Mouse (Mus musculus) stomach, embryonic 15.5 days (tissue): ENCODE measurements at regions not wholly inside any gene's neighbourhood (a gene's known extent, or its start where the extent isn't known, plus 50 kb on each side); places are given as distances from the start of the nearest gene placed in this dataset.

Source experiments
- ATAC-seq: fragments of 200-750 bp; cut with Nextera tagmentation; 2 replicates; pipeline ENCODE4 v1.8.0; 2017; ENCODE audit warnings: low read depth, moderate number of reproducible peaks, moderate TSS enrichment; ENCODE audit not compliant: insufficient read depth, low FRiP score
- H3K27ac ChIP-seq: fragments of 300-500 bp; sonication (generic); 2 replicates; pipeline ENCODE4 v1.5.1; 2015; ENCODE audit warnings: mild to moderate bottlenecking, inconsistent platforms
- H3K27me3 ChIP-seq: fragments of 300-500 bp; sonication (generic); replicated peaks from 2 replicates; pipeline ENCODE4 v1.6.1; 2015; ENCODE audit warnings: inconsistent platforms
- H3K36me3 ChIP-seq: fragments of 300-500 bp; sonication (generic); 2 replicates; pipeline ENCODE4 v1.6.1; 2015; ENCODE audit warnings: inconsistent platforms
- H3K4me1 ChIP-seq: fragments of 300-500 bp; sonication (generic); 2 replicates; pipeline ENCODE4 v1.6.1; 2015; ENCODE audit warnings: inconsistent platforms
- H3K4me2 ChIP-seq: fragments of 300-500 bp; sonication (generic); 2 replicates; pipeline ENCODE4 v1.6.1; 2015; ENCODE audit warnings: mild to moderate bottlenecking, inconsistent platforms
- H3K4me3 ChIP-seq: fragments of 300-500 bp; sonication (generic); replicated peaks from 2 replicates; pipeline ENCODE4 v1.5.1; 2015; ENCODE audit warnings: inconsistent platforms
- H3K9ac ChIP-seq: fragments of 300-500 bp; sonication (generic); 2 replicates; pipeline ENCODE4 v1.6.1; 2015; ENCODE audit warnings: inconsistent platforms
- H3K9me3 ChIP-seq: fragments of 300-500 bp; sonication (generic); 2 replicates; pipeline ENCODE4 v1.6.1; 2016; ENCODE audit warnings: inconsistent platforms
- WGBS: fragments of 180-500 bp; shearing (Covaris S2); methylation state at CpG from one replicate; pipeline ENCODE4 v1.1.7; 2015; 5-methylcytosine and 5-hydroxymethylcytosine counted together

GRCm38 (mm10) chr6:14632837-14633236, 122.2 kb downstream of the Ppp1r3a start:
- no peak overlapping the region for H3K4me2 ChIP-seq
- 57% methylated on average over 4 of the region's 4 CpGs for WGBS
- H3K36me3 ChIP-seq = no peaks in the 10 kb centered on the region
- H3K4me1 ChIP-seq = no peaks in the 10 kb centered on the region
- no peak overlapping the region for H3K9ac ChIP-seq
- no peak overlapping the region for H3K4me3 ChIP-seq
- no peak overlapping the region; the same call in 1 of the 2 replicates for H3K27ac ChIP-seq
- H3K9me3 ChIP-seq = no peaks in the 10 kb centered on the region
- ATAC-seq = no peak
- no peaks in the 10 kb centered on the region for H3K27me3 ChIP-seq

- ATAC-seq = no peak
- Histone ChIP-seq H3K4me2 (no peak overlapping the region), H3K9me3 (no peaks in the 10 kb centered on the region), H3K9ac (no peak overlapping the region), H3K36me3 (no peaks in the 10 kb centered on the region), H3K4me1 (no peaks in the 10 kb centered on the region), H3K4me3 (no peak overlapping the region), H3K27me3 (no peaks in the 10 kb centered on the region), H3K27ac (no peak overlapping the region)
- 18% methylated on average over 2 of the region's 2 CpGs for WGBS
Observed at GRCm38 (mm10) chr6:14631719-14632445, 123.2 kb downstream of the Ppp1r3a start.

GRCm38 (mm10) chr6:14616629-14617028, 138.4 kb downstream of the Ppp1r3a start:
- Histone ChIP-seq H3K9me3 (no peaks in the 10 kb centered on the region), H3K27ac (no peak overlapping the region), H3K4me2 (no peak overlapping the region), H3K27me3 (no peaks in the 10 kb centered on the region), H3K36me3 (no peaks in the 10 kb centered on the region), H3K9ac (no peak overlapping the region), H3K4me3 (no peak overlapping the region), H3K4me1 (no peaks in the 10 kb centered on the region)
- WGBS = 68% methylated on average over 3 of the region's 3 CpGs
- no peak for ATAC-seq

- H3K4me3 ChIP-seq = no peak overlapping the region
- no peaks in the 10 kb centered on the region for H3K9me3 ChIP-seq
- no peak overlapping the region for H3K27ac ChIP-seq
- no peaks in the 10 kb centered on the region for H3K27me3 ChIP-seq
- no peak overlapping the region for H3K9ac ChIP-seq
- no peaks in the 10 kb centered on the region for H3K36me3 ChIP-seq
- H3K4me1 ChIP-seq = no peaks in the 10 kb centered on the region
- no peak for ATAC-seq
- H3K4me2 ChIP-seq = no peak overlapping the region
Observed at GRCm38 (mm10) chr6:14608076-14608475, 147.0 kb downstream of the Ppp1r3a start.

- no peak overlapping the region for H3K4me3 ChIP-seq
Observed at GRCm38 (mm10) chr6:14600543-14601249, 154.4 kb downstream of the Ppp1r3a start.

GRCm38 (mm10) chr6:14596880-14597466, 158.1 kb downstream of the Ppp1r3a start:
- H3K27me3 ChIP-seq = no peaks in the 10 kb centered on the region
- no peaks in the 10 kb centered on the region for H3K36me3 ChIP-seq
- no peak for ATAC-seq
- no peaks in the 10 kb centered on the region for H3K9me3 ChIP-seq
- H3K4me2 ChIP-seq = no peak overlapping the region
- H3K4me1 ChIP-seq = no peaks in the 10 kb centered on the region
- H3K9ac ChIP-seq = no peak overlapping the region
- WGBS = 75% methylated on average over 4 of the region's 4 CpGs
- H3K4me3 ChIP-seq = no peak overlapping the region
- H3K27ac ChIP-seq = no peak overlapping the region

More at GRCm38 (mm10) chr6:14600543-14601249, 154.4 kb downstream of the Ppp1r3a start:
- no peak overlapping the region for H3K4me2 ChIP-seq
- no peak overlapping the region for H3K27ac ChIP-seq
- no peak overlapping the region for H3K9ac ChIP-seq
- no peaks in the 10 kb centered on the region for H3K27me3 ChIP-seq
- no peaks in the 10 kb centered on the region for H3K4me1 ChIP-seq
- H3K36me3 ChIP-seq = no peaks in the 10 kb centered on the region
- no peaks in the 10 kb centered on the region for H3K9me3 ChIP-seq
- peak; percentile 73 for ATAC-seq
- WGBS = 52% methylated on average over 13 of the region's 13 CpGs

GRCm38 (mm10) chr6:14585827-14586226, 169.2 kb downstream of the Ppp1r3a start:
- Histone ChIP-seq H3K4me1 (no peaks in the 10 kb centered on the region), H3K36me3 (no peaks in the 10 kb centered on the region), H3K9me3 (no peaks in the 10 kb centered on the region), H3K4me3 (no peak overlapping the region), H3K27me3 (no peaks in the 10 kb centered on the region), H3K27ac (no peak overlapping the region), H3K4me2 (no peak overlapping the region), H3K9ac (no peak overlapping the region)
- 30% methylated on average over 1 of the region's 1 CpGs for WGBS
- ATAC-seq = no peak

GRCm38 (mm10) chr6:14583829-14584228, 171.2 kb downstream of the Ppp1r3a start:
- Histone ChIP-seq H3K9ac (no peak overlapping the region), H3K4me3 (no peak overlapping the region), H3K27ac (no peak overlapping the region), H3K27me3 (no peaks in the 10 kb centered on the region), H3K4me1 (no peaks in the 10 kb centered on the region), H3K36me3 (no peaks in the 10 kb centered on the region), H3K9me3 (no peaks in the 10 kb centered on the region), H3K4me2 (no peak overlapping the region)
- WGBS = 43% methylated on average over 1 of the region's 1 CpGs
- ATAC-seq = no peak

GRCm38 (mm10) chr6:14574607-14575006, 180.5 kb downstream of the Ppp1r3a start:
- ATAC-seq = no peak
- H3K36me3 ChIP-seq = no peaks in the 10 kb centered on the region
- no peaks in the 10 kb centered on the region for H3K4me1 ChIP-seq
- no peaks in the 10 kb centered on the region for H3K9me3 ChIP-seq
- no peak overlapping the region for H3K4me3 ChIP-seq
- no peak overlapping the region for H3K27ac ChIP-seq
- H3K27me3 ChIP-seq = no peaks in the 10 kb centered on the region
- H3K9ac ChIP-seq = no peak overlapping the region
- WGBS = 62% methylated on average over 3 of the region's 3 CpGs
- no peak overlapping the region for H3K4me2 ChIP-seq

- H3K9me3 ChIP-seq = no peaks in the 10 kb centered on the region
- no peak overlapping the region for H3K4me2 ChIP-seq
- no peaks in the 10 kb centered on the region for H3K36me3 ChIP-seq
- H3K9ac ChIP-seq = no peak overlapping the region
- no peak overlapping the region for H3K4me3 ChIP-seq
- 47% methylated on average over 2 of the region's 2 CpGs for WGBS
- H3K27ac ChIP-seq = no peak overlapping the region
- no peaks in the 10 kb centered on the region for H3K27me3 ChIP-seq
- no peak for ATAC-seq
- no peaks in the 10 kb centered on the region for H3K4me1 ChIP-seq
Observed at GRCm38 (mm10) chr6:14573001-14573400, 182.1 kb downstream of the Ppp1r3a start.

- no peak for ATAC-seq
- H3K36me3 ChIP-seq = no peaks in the 10 kb centered on the region
- 85% methylated on average over 5 of the region's 5 CpGs for WGBS
- H3K27me3 ChIP-seq = no peaks in the 10 kb centered on the region
- no peaks in the 10 kb centered on the region for H3K9me3 ChIP-seq
- H3K27ac ChIP-seq = no peak overlapping the region
- no peak overlapping the region for H3K9ac ChIP-seq
- no peaks in the 10 kb centered on the region for H3K4me1 ChIP-seq
- H3K4me2 ChIP-seq = no peak overlapping the region
- H3K4me3 ChIP-seq = no peak overlapping the region
Observed at GRCm38 (mm10) chr6:14540333-14540732, 214.7 kb downstream of the Ppp1r3a start.

- no peak overlapping the region for H3K4me3 ChIP-seq
- H3K36me3 ChIP-seq = no peaks in the 10 kb centered on the region
- WGBS = 69% methylated on average over 2 of the region's 2 CpGs
- ATAC-seq = no peak
- H3K9ac ChIP-seq = no peak overlapping the region
- no peaks in the 10 kb centered on the region for H3K9me3 ChIP-seq
- no peaks in the 10 kb centered on the region for H3K27me3 ChIP-seq
- H3K27ac ChIP-seq = no peak overlapping the region
- no peak overlapping the region for H3K4me2 ChIP-seq
- no peaks in the 10 kb centered on the region for H3K4me1 ChIP-seq
Observed at GRCm38 (mm10) chr6:14529096-14529495, 226.0 kb downstream of the Ppp1r3a start.
